ENCODE assay signal across 8 mouse cellular contexts in genomic region chr13:95325080-95325906, GRCm38 (mm10). TPM values are rescaled to one million over a fixed set of nuclear protein-coding genes. Genes with fewer than 3 reads are reported as not detected.
DNase-seq lines count a peak whose midpoint lies in the region; ATAC-seq and TF ChIP-seq lines count a peak whose summit lies in the region.

No protein-coding gene starts in this region.

- H3K4me2 ChIP-seq in hindbrain, embryonic 15.5 days, result peak overlapping the region; percentile 71

- peak; percentile 2; the same call in 1 of the 2 replicates for TF ChIP-seq CTCF in gastrocnemius, adult 2 months (IDR thresholded peaks at IDR 0.05)

- DNase-seq in NIH3T3 (ENCODE audit: low read depth), result peak; percentile 90
- DNase-seq in cerebellum, adult 9-10 months, result peak; percentile 76
- DNase-seq in gastrocnemius, adult 2 months, result peak; percentile 73
- peak; percentile 55 to 90 for DNase-seq in left cerebral cortex, postnatal 10 days (ENCODE audit: extremely low spot score in 1 of 2, low spot score in 2 of 2)
- peak; percentile 53 to 65 for DNase-seq in right cerebral cortex, postnatal 36 days (ENCODE audit: low spot score in 2 of 2)

- H3K27ac ChIP-seq in gastrocnemius, adult 2 months, result peak overlapping the region; percentile 91
- peak overlapping the region; percentile 98 for H3K27ac ChIP-seq in hindbrain, embryonic 15.5 days (replicated peaks)

- intact Hi-C loops in gastrocnemius, adult 2 months (cut with DNase I), result no loop called here
- intact Hi-C loops in left cerebral cortex, postnatal 10 days (cut with DNase I), result loop anchor here (10.0 kb wide), 1 partner anchor 100 kb away; no protein-coding TSS in a partner anchor

- peak overlapping the region; percentile 95 for H3K9ac ChIP-seq in hindbrain, embryonic 15.5 days

- H3K9me3 ChIP-seq in hindbrain, embryonic 15.5 days, result no peaks in the 10 kb centered on the region

- ATAC-seq in hindbrain, embryonic 15.5 days (ENCODE audit: low FRiP score, low read depth), result peak; percentile 65
- peak; percentile 61 for ATAC-seq in megakaryocyte progenitor cell, adult 5-6 weeks (replicated peaks; ENCODE audit: poor library complexity)
- ATAC-seq in monocyte, adult 5-6 weeks (replicated peaks; ENCODE audit: insufficient number of reproducible peaks, low FRiP score, low TSS enrichment, poor library complexity, severe bottlenecking), result no peak

- peaks cover 36% of the 10 kb centered on the region for H3K4me1 ChIP-seq in hindbrain, embryonic 15.5 days (replicated peaks)

- peak overlapping the region; percentile 96 for H3K4me3 ChIP-seq in gastrocnemius, adult 2 months
- H3K4me3 ChIP-seq in hindbrain, embryonic 15.5 days, result peak overlapping the region; percentile 82

- WGBS in hindbrain, embryonic 15.5 days, result under 1% methylated on average over 63 of the region's 63 CpGs

- H3K27me3 ChIP-seq in hindbrain, embryonic 15.5 days, result no peaks in the 10 kb centered on the region

- H3K36me3 ChIP-seq in hindbrain, embryonic 15.5 days, result no peaks in the 10 kb centered on the region

RNA-seq across cellular contexts. Expression of gene Zbed3, which starts 1.9 kb away (rescaled TPM):
- 1 to 10 TPM; 4.2 to 8.2 TPM for total RNA-seq in gastrocnemius, adult 2 months (2021)
- polyA plus RNA-seq in hindbrain, embryonic 15.5 days (2015; fragmentation: Nextera tagmentation; extraction: Ambion mirVana), result 35.6 and 39.3 TPM in 2 replicates
- 10 to 100 TPM; 14.7 to 18.0 TPM for total RNA-seq in left cerebral cortex, postnatal 10 days (2021)
- total RNA-seq in megakaryocyte progenitor cell, adult 5-6 weeks (2015), result 37.9 and 45.4 TPM in 2 replicates
- 7.9 and 8.5 TPM in 2 replicates for total RNA-seq in megakaryocyte progenitor cell, adult 5-6 weeks (2017)
- total RNA-seq in monocyte, adult 5-6 weeks (2017), result 1.9 to 6.5 TPM (median 4.9 TPM) in 3 replicates

RNA-seq across cellular contexts. Expression of gene Aggf1, which starts 49.9 kb away (rescaled TPM):
- total RNA-seq in gastrocnemius, adult 2 months (2021), result 10 to 100 TPM; 16.5 to 19.7 TPM
- 36.4 and 38.3 TPM in 2 replicates for polyA plus RNA-seq in hindbrain, embryonic 15.5 days (2015; fragmentation: Nextera tagmentation; extraction: Ambion mirVana)
- total RNA-seq in left cerebral cortex, postnatal 10 days (2021), result 10 to 100 TPM; 39.0 to 39.9 TPM
- total RNA-seq in megakaryocyte progenitor cell, adult 5-6 weeks (2015), result 31.9 and 34.5 TPM in 2 replicates
- total RNA-seq in megakaryocyte progenitor cell, adult 5-6 weeks (2017), result 49.5 and 57.0 TPM in 2 replicates
- 54.7 to 66.6 TPM (median 55.3 TPM) in 3 replicates for total RNA-seq in monocyte, adult 5-6 weeks (2017)
